Mouse (Mus musculus) CH12.LX (cell line): ENCODE measurements around the gene Bap1. TPM values are rescaled to one million over a fixed set of nuclear protein-coding genes. Genes with fewer than 3 reads are reported as not detected.

Source experiments
- DNase-seq: peaks from one replicate; pipeline ENCODE4 v3.0.0-alpha.2; 2013; ENCODE audit errors: extremely low read depth
- H3K27ac ChIP-seq: 2 replicates; pipeline ENCODE4 v1.5.1; 2012; ENCODE audit warnings: low read depth, mild to moderate bottlenecking, control low read depth, moderate library complexity; ENCODE audit not compliant: insufficient read depth
- H3K27me3 ChIP-seq: replicated peaks from 2 replicates; pipeline ENCODE3; 2012; ENCODE audit warnings: inconsistent platforms
- H3K36me3 ChIP-seq, 2 experiments: replicated peaks in 1 of 2; 2 replicates each; pipeline versions ENCODE3 to v1.6.1; 2012; ENCODE audit warnings: inconsistent platforms in 1 of 2, low read length in 1 of 2, mild to moderate bottlenecking in 1 of 2, mixed read lengths in 1 of 2, moderate library complexity in 1 of 2; ENCODE audit not compliant: control insufficient read depth in 1 of 2, insufficient read depth in 1 of 2
- H3K4me1 ChIP-seq, 2 experiments: 2 replicates each; pipeline ENCODE4 v1.6.1; 2012; ENCODE audit warnings: inconsistent platforms in 1 of 2, moderate library complexity in 1 of 2; ENCODE audit not compliant: insufficient read depth in 2 of 2, control insufficient read depth in 1 of 2
- H3K4me2 ChIP-seq: 2 replicates; pipeline ENCODE4 v1.6.1; 2012; ENCODE audit warnings: low read depth, mild to moderate bottlenecking, control low read depth; ENCODE audit not compliant: poor library complexity, insufficient read depth, severe bottlenecking
- H3K4me3 ChIP-seq, 3 experiments: fragments of 150-350 bp in 1 of 3; sonication (generic) in 1 of 3; replicated peaks in 1 of 3; 2 replicates each; pipeline versions ENCODE3 to v1.5.1; 2011 to 2012; ENCODE audit warnings: low read depth in 2 of 3, low read length in 2 of 3, mild to moderate bottlenecking in 2 of 3, moderate library complexity in 2 of 3, control low read depth in 1 of 3, improper control_type of control experiment in 1 of 3, inconsistent platforms in 1 of 3, mixed read lengths in 1 of 3; ENCODE audit not compliant: poor library complexity in 1 of 3
- H3K79me2 ChIP-seq: replicated peaks from 2 replicates; pipeline ENCODE4 v1.6.1; 2012; ENCODE audit warnings: mild to moderate bottlenecking, moderate library complexity; ENCODE audit not compliant: control insufficient read depth, poor library complexity, insufficient read depth, severe bottlenecking; ENCODE audit errors: extremely low read depth
- H3K9ac ChIP-seq: 2 replicates; pipeline ENCODE4 v1.6.1; 2012; ENCODE audit warnings: low read depth, mild to moderate bottlenecking, control low read depth, moderate library complexity; ENCODE audit not compliant: insufficient read depth
- H3K9me3 ChIP-seq: replicated peaks from 2 replicates; pipeline ENCODE3; 2012; ENCODE audit warnings: low read length, inconsistent platforms, mixed read lengths
- CHD1 ChIP-seq: IDR thresholded peaks from 2 replicates; pipeline ENCODE4 v1.6.1; 2012; ENCODE audit warnings: low read depth, low read length, improper control_type of control experiment, inconsistent platforms
- CHD2 ChIP-seq: IDR thresholded peaks from 2 replicates; pipeline ENCODE4 v1.6.1; 2011; ENCODE audit warnings: low read length, improper control_type of control experiment
- E2F4 ChIP-seq: IDR thresholded peaks from 2 replicates; pipeline ENCODE4 v1.6.1; 2011; ENCODE audit warnings: low read depth, low read length, improper control_type of control experiment; ENCODE audit not compliant: insufficient replicate concordance
- ELF1 ChIP-seq: IDR thresholded peaks from 2 replicates; pipeline ENCODE4 v1.6.1; 2014; ENCODE audit warnings: low read depth, mild to moderate bottlenecking, inconsistent platforms, low read length, improper control_type of control experiment
- EP300 ChIP-seq: IDR thresholded peaks from 2 replicates; pipeline ENCODE4 v1.6.1; 2011; ENCODE audit warnings: low read length, improper control_type of control experiment
- ETS1 ChIP-seq: conservative IDR thresholded peaks from 2 replicates; pipeline ENCODE4 v1.6.1; 2012; ENCODE audit warnings: low read depth, mild to moderate bottlenecking, inconsistent platforms, low read length, improper control_type of control experiment, moderate library complexity
- GABPA ChIP-seq: IDR thresholded peaks from 2 replicates; pipeline ENCODE4 v1.6.1; 2012; ENCODE audit warnings: low read depth, low read length, improper control_type of control experiment, inconsistent platforms; ENCODE audit not compliant: insufficient replicate concordance
- HCFC1 ChIP-seq: IDR thresholded peaks from 2 replicates; pipeline ENCODE4 v1.6.1; 2012; ENCODE audit warnings: low read depth, mild to moderate bottlenecking, inconsistent platforms, low read length, improper control_type of control experiment
- IRF4 ChIP-seq: IDR thresholded peaks from 2 replicates; pipeline ENCODE4 v1.6.1; 2014; ENCODE audit warnings: low read depth, mild to moderate bottlenecking, inconsistent platforms, low read length, improper control_type of control experiment
- JUND ChIP-seq: conservative IDR thresholded peaks from 2 replicates; pipeline ENCODE4 v1.6.1; 2011; ENCODE audit warnings: low read depth, low read length, improper control_type of control experiment
- KAT2A ChIP-seq: IDR thresholded peaks from 2 replicates; pipeline ENCODE4 v1.6.1; 2012; ENCODE audit warnings: low read length, improper control_type of control experiment, inconsistent platforms; ENCODE audit not compliant: insufficient replicate concordance
- MAFK ChIP-seq: IDR thresholded peaks from 2 replicates; pipeline ENCODE4 v1.6.1; 2011; ENCODE audit warnings: low read length, improper control_type of control experiment; ENCODE audit not compliant: insufficient replicate concordance
- MAX ChIP-seq: IDR thresholded peaks from 2 replicates; pipeline ENCODE4 v1.6.1; 2011; ENCODE audit warnings: low read length, improper control_type of control experiment
- MAZ ChIP-seq: IDR thresholded peaks from 2 replicates; pipeline ENCODE4 v1.6.1; 2012; ENCODE audit warnings: low read depth, mild to moderate bottlenecking, inconsistent platforms, low read length, improper control_type of control experiment, moderate library complexity
- MEF2A ChIP-seq: IDR thresholded peaks from 2 replicates; pipeline ENCODE4 v1.6.1; 2014; ENCODE audit warnings: low read depth, mild to moderate bottlenecking, inconsistent platforms, low read length, improper control_type of control experiment, borderline replicate concordance
- MXI1 ChIP-seq: IDR thresholded peaks from 2 replicates; pipeline ENCODE4 v1.6.1; 2011; ENCODE audit warnings: mild to moderate bottlenecking, low read depth, low read length, improper control_type of control experiment
- NELFE ChIP-seq: IDR thresholded peaks from 2 replicates; pipeline ENCODE4 v1.6.1; 2011; ENCODE audit warnings: low read depth, low read length, improper control_type of control experiment
- NRF1 ChIP-seq: IDR thresholded peaks from 2 replicates; pipeline ENCODE4 v1.6.1; 2014; ENCODE audit warnings: low read depth, mild to moderate bottlenecking, inconsistent platforms, low read length, improper control_type of control experiment, moderate library complexity
- PAX5 ChIP-seq: IDR thresholded peaks from 2 replicates; pipeline ENCODE4 v1.6.1; 2012; ENCODE audit warnings: low read length, inconsistent platforms, mixed read lengths
- RAD21 ChIP-seq: IDR thresholded peaks from 2 replicates; pipeline ENCODE4 v1.6.1; 2011; ENCODE audit warnings: low read depth, mild to moderate bottlenecking, low read length, improper control_type of control experiment, moderate library complexity
- SIN3A ChIP-seq: IDR thresholded peaks from 2 replicates; pipeline ENCODE4 v1.6.1; 2012; ENCODE audit warnings: low read length, improper control_type of control experiment, inconsistent platforms
- TCF12 ChIP-seq: IDR thresholded peaks from 2 replicates; pipeline ENCODE4 v1.6.1; 2014; ENCODE audit warnings: low read depth, mild to moderate bottlenecking, inconsistent platforms, low read length, improper control_type of control experiment
- USF1 ChIP-seq: IDR thresholded peaks from 2 replicates; pipeline ENCODE4 v1.6.1; 2014; ENCODE audit warnings: low read depth, mild to moderate bottlenecking, inconsistent platforms, low read length, improper control_type of control experiment
- USF2 ChIP-seq: conservative IDR thresholded peaks from 2 replicates; pipeline ENCODE4 v1.6.1; 2011; ENCODE audit warnings: low read depth, low read length, improper control_type of control experiment
- ZKSCAN1 ChIP-seq: IDR thresholded peaks from 2 replicates; pipeline ENCODE4 v1.6.1; 2012; ENCODE audit warnings: low read depth, inconsistent platforms, low read length, improper control_type of control experiment, borderline replicate concordance
- ZMIZ1 ChIP-seq: IDR thresholded peaks from 2 replicates; pipeline ENCODE4 v1.6.1; 2012; ENCODE audit warnings: low read depth, mild to moderate bottlenecking, inconsistent platforms, low read length, improper control_type of control experiment
- ZNF384 ChIP-seq: IDR thresholded peaks from 2 replicates; pipeline ENCODE4 v1.6.1; 2012; ENCODE audit warnings: low read depth, low read length, improper control_type of control experiment, inconsistent platforms
- dilution Hi-C: fragments of 300-500 bp; cut with MboI; formaldehyde crosslinking; loops from 2 replicates; pipeline ENCODE4 v1.14.3; 2020; ENCODE audit warnings: low sequenced_read_pairs; ENCODE audit not compliant: extremely low pct_unique_long_range_greater_than_20kb, extremely low pct_ligation_motif_present
- in situ Hi-C: fragments of 300-500 bp; cut with MboI; formaldehyde crosslinking; loops from 3 replicates; pipeline ENCODE4 v1.14.3; 2019; ENCODE audit warnings: low sequenced_read_pairs, low pct_ligation_motif_present, low pct_unique_long_range_greater_than_20kb, mixed read lengths
- polyA plus RNA-seq: library from polyadenylated mRNA; unstranded; fragments of >175 nt; gene quantifications from 2 replicates; pipeline ENCODE4 v1.2.1, GENCODE M21; 2012; ENCODE audit warnings: low read depth; ENCODE audit not compliant: insufficient read length
- total RNA-seq, 2 experiments: library from RNA; depleted of rRNA; stranded (reverse); fragments of 300-350 nt in 1 of 2; fragments of >200 nt in 1 of 2; gene quantifications; 2 replicates each; pipeline ENCODE4 v1.2.3; 2012 to 2014

Bap1 gene
- total and polyA plus RNA-seq, 3 experiments = 56.6 to 87.7 (median 62.0) TPM

GRCm38 (mm10) chr14:31252091-31252490 lies 841 bp downstream of the Bap1 start:
- Histone ChIP-seq H3K36me3 (peaks cover 40 to 50% of the 10 kb centered on the region in 2 experiments), H3K9ac (peak overlapping the region; percentile 91), H3K4me1 (peaks cover 3 to 23% of the 10 kb centered on the region in 2 experiments), H3K4me2 (peak overlapping the region; percentile 85), H3K79me2 (peaks cover 17% of the 10 kb centered on the region), H3K27me3 (no peaks in the 10 kb centered on the region), H3K4me3 (peak overlapping the region; percentile 88 to 100 (median 99)), H3K27ac (no peak overlapping the region), H3K9me3 (no peaks in the 10 kb centered on the region)
- TF ChIP-seq MAZ = no peak
- no peak for TF ChIP-seq ETS1
- no peak for TF ChIP-seq USF2
- no peak for TF ChIP-seq NRF1
- TF ChIP-seq ZKSCAN1 = no peak
- no peak for TF ChIP-seq HCFC1
- no peak for TF ChIP-seq USF1
- no peak for TF ChIP-seq KAT2A
- TF ChIP-seq ZMIZ1 = no peak
- no peak for TF ChIP-seq MAX
- TF ChIP-seq EP300 = no peak
- TF ChIP-seq CHD2 = no peak
- TF ChIP-seq TCF12 = no peak
- no peak for TF ChIP-seq JUND
- no peak for TF ChIP-seq GABPA
- TF ChIP-seq ZNF384 = no peak
- TF ChIP-seq MAFK = no peak
- no peak for TF ChIP-seq IRF4
- dilution Hi-C loops = no loop called here
- in situ Hi-C loops = loop anchor here (5.0 kb wide), 1 partner anchor 35 kb away; the partner anchor contains the start of genes Nisch and Sema3g
- DNase-seq = no peak

GRCm38 (mm10) chr14:31258476-31259050 lies 7.3 kb downstream of the Bap1 start:
- in situ Hi-C loops = no loop called here
- no peak overlapping the region for H3K27ac ChIP-seq
- dilution Hi-C loops = no loop called here
- no peak for DNase-seq
- H3K79me2 ChIP-seq = no peaks in the 10 kb centered on the region
- peaks cover 74 to 100% of the 10 kb centered on the region in 2 experiments for H3K36me3 ChIP-seq
- no peaks in the 10 kb centered on the region for H3K4me1 ChIP-seq
- H3K9me3 ChIP-seq = no peaks in the 10 kb centered on the region
- TF ChIP-seq NELFE (no peak), ELF1 (no peak), USF1 (no peak), MEF2A (no peak), GABPA (no peak), CHD2 (no peak), MXI1 (no peak), E2F4 (no peak), ZKSCAN1 (no peak), CHD1 (no peak), MAZ (no peak), JUND (no peak), RAD21 (no peak), MAX (no peak), USF2 (no peak), SIN3A (no peak), PAX5 (no peak), NRF1 (no peak), ZMIZ1 (no peak)
- no peak overlapping the region for H3K9ac ChIP-seq
- no peak overlapping the region for H3K4me2 ChIP-seq
- no peaks in the 10 kb centered on the region for H3K27me3 ChIP-seq
- no peak overlapping the region for H3K4me3 ChIP-seq
